Comparison of ENCODE assay signal across 20 mouse cellular contexts in genomic region chr9:83652015-83652414, GRCm38 (mm10).
A peak's percentile ranks its signal among the peaks of the same experiment; 100 is the strongest.
DNase-seq lines count a peak whose midpoint lies in the region; ATAC-seq and TF ChIP-seq lines count a peak whose summit lies in the region.
"Had no signal": no experiment of that assay in that cellular context is flagged by ENCODE, and none has a peak within 500 bp of the region (broad histone marks: within the 10 kb centered on the region; RNA-seq: fewer than 3 reads in every experiment).

No protein-coding gene starts in this region.

- H3K36me3 ChIP-seq in ES-Bruce4 (ENCODE audit: control insufficient read depth, insufficient read depth, low read length, poor library complexity, severe bottlenecking), result no peaks in the 10 kb centered on the region
- H3K36me3 ChIP-seq in forebrain, embryonic 10.5 days (replicated peaks), result no peaks in the 10 kb centered on the region
- H3K36me3 ChIP-seq: heart, embryonic 12.5 days; heart, embryonic 15.5 days had no signal

- no peak overlapping the region for H3K9ac ChIP-seq in ES-Bruce4 (ENCODE audit: low read depth, poor library complexity, severe bottlenecking)
- H3K9ac ChIP-seq: heart, embryonic 12.5 days; heart, embryonic 15.5 days; hindbrain, embryonic 14.5 days had no signal

- no peaks in the 10 kb centered on the region for H3K27me3 ChIP-seq in ES-Bruce4 (ENCODE audit: control insufficient read depth, insufficient read depth, low read length, poor library complexity, severe bottlenecking)
- peaks cover 4% of the 10 kb centered on the region; the same call in 1 of the 2 replicates for H3K27me3 ChIP-seq in forebrain, embryonic 10.5 days (ENCODE audit: poor library complexity, severe bottlenecking)
- H3K27me3 ChIP-seq: heart, embryonic 12.5 days; heart, embryonic 15.5 days had no signal

- H3K27ac ChIP-seq in ES-Bruce4 (ENCODE audit: insufficient read depth, low read length), result no peak overlapping the region
- H3K27ac ChIP-seq in forebrain, embryonic 10.5 days, result no peak overlapping the region
- H3K27ac ChIP-seq: heart, embryonic 15.5 days; hindbrain, embryonic 14.5 days; hindbrain, postnatal 0 days had no signal

- DNase-seq in heart, adult 11 months, result peak; percentile 71
- no peak for DNase-seq in heart, postnatal 25 days (ENCODE audit: low spot score)
- DNase-seq in A20 (ENCODE audit: low read depth, low spot score) (peak; percentile 47), WW6 (ENCODE audit: low read depth, low spot score) (peak; percentile 5)
- DNase-seq in gastrocnemius, adult 8-10 months (ENCODE audit: low spot score in 2 of 2), result no peak
- no peak for DNase-seq in forebrain, embryonic 10.5 days (ENCODE audit: extremely low spot score, low spot score)
- DNase-seq: cerebellum, adult 18-20 months; cerebellum, adult 9-10 months; cerebellum, postnatal 14 days; gastrocnemius, postnatal 25 days; heart, postnatal 10 days; heart, postnatal 4 days; kidney, adult 18-20 months had no signal

- intact Hi-C loops in heart, postnatal 25 days (cut with DNase I), result loop anchor here (2.0 kb wide), 1 partner anchor 39 kb away; no protein-coding TSS in a partner anchor

- H3K4me1 ChIP-seq in ES-Bruce4 (ENCODE audit: control insufficient read depth, insufficient read depth, low read length), result no peaks in the 10 kb centered on the region
- peaks cover 21% of the 10 kb centered on the region for H3K4me1 ChIP-seq in forebrain, embryonic 10.5 days
- H3K4me1 ChIP-seq: heart, embryonic 15.5 days had no signal

- H3K4me3 ChIP-seq in ES-Bruce4 (ENCODE audit: low read depth, low read length), result peak overlapping the region; percentile 8; the same call in 1 of the 2 replicates
- H3K4me3 ChIP-seq in forebrain, embryonic 10.5 days, result no peak overlapping the region
- H3K4me3 ChIP-seq: heart, embryonic 12.5 days; heart, embryonic 15.5 days had no signal

- no peak for ATAC-seq in CD4-positive, CD25-positive, alpha-beta regulatory T cell, adult 4 months
- ATAC-seq: forebrain, embryonic 14.5 days; hindbrain, postnatal 0 days had no signal

- no peak for TF ChIP-seq CTCF in ES-Bruce4 (IDR thresholded peaks at IDR 0.05; ENCODE audit: low read depth, low read length)

- 89% methylated on average over 13 of the region's 13 CpGs for WGBS in forebrain, embryonic 10.5 days

- TF ChIP-seq EP300 in ES-Bruce4 (IDR thresholded peaks at IDR 0.05; ENCODE audit: insufficient read depth, low read depth, low read length), result no peak

- no peaks in the 10 kb centered on the region for H3K9me3 ChIP-seq in ES-Bruce4 (replicated peaks; ENCODE audit: control insufficient read depth, insufficient read depth, low read length, poor library complexity, severe bottlenecking)
- H3K9me3 ChIP-seq in forebrain, embryonic 10.5 days, result peaks cover 5% of the 10 kb centered on the region; the same call in 1 of the 2 replicates
- H3K9me3 ChIP-seq: heart, embryonic 15.5 days had no signal

- TF ChIP-seq POLR2A in ES-Bruce4 (IDR thresholded peaks at IDR 0.05; ENCODE audit: insufficient read depth, low read length), result no peak

Comparison
In these comparisons a context has a peak if more than half of its experiments do, and no peak if none do; other contexts are left out.
1. DNase-seq: peak in heart, adult 11 months (single experiment), A20 (single experiment) and WW6 (single experiment); none in heart, postnatal 25 days (single experiment), gastrocnemius, adult 8-10 months (0 of 2) and forebrain, embryonic 10.5 days (single experiment).